Mouse (Mus musculus): ENCODE measurements around the gene Slc35c2. TPM values are rescaled to one million over a fixed set of nuclear protein-coding genes. Genes with fewer than 3 reads are reported as not detected.

Slc35c2 gene
- polyA plus RNA-seq, 1 experiment from 2014 or later, result 51.6 TPM

DNA sequence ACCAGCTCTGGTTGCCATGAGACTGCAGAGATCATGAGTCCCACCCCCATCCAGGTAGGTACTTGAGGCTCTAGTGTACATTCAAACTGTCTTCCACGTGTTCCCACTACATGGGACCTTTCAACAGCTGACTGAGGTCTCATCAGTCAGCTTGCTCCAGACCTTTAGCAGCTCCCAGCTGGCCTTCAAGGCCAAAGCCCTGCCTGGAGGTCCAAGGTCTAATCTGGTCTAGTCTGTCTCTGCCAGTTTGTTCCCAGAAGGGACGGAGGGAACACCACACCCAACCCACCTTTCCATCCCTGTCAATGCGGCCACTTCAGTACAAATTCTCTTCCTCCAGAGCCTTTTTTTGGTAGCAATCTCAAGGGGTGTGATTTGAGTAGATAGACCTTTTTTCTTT lies 4.0 kb downstream of the Slc35c2 start:
- no peak overlapping the region for H3K27ac ChIP-seq
- 89% methylated on average over 3 of the region's 3 CpGs for WGBS
- H3K36me3 ChIP-seq (ENCODE audit: insufficient read depth, low read length), result peaks cover 14% of the 10 kb centered on the region; the same call in 1 of the 2 replicates
- no peaks in the 10 kb centered on the region for H3K9me3 ChIP-seq (replicated peaks; ENCODE audit: low read length)
- ATAC-seq (replicated peaks; ENCODE audit: low FRiP score, low read depth) (no peak), DNase-seq (ENCODE audit: low spot score) (no peak)
- no peak overlapping the region for H3K4me3 ChIP-seq (replicated peaks; ENCODE audit: low read depth, low read length)
- peaks cover 11% of the 10 kb centered on the region for H3K4me1 ChIP-seq (replicated peaks; ENCODE audit: insufficient read depth, low read length)
- no peak overlapping the region for H3K9ac ChIP-seq (ENCODE audit: low read depth, low read length)
- no peak for TF ChIP-seq CTCF (IDR thresholded peaks at IDR 0.05; ENCODE audit: low read depth)
- no peaks in the 10 kb centered on the region for H3K27me3 ChIP-seq (ENCODE audit: insufficient read depth, low read length)
- no peak overlapping the region for H3K4me2 ChIP-seq (ENCODE audit: low read length)

DNA sequence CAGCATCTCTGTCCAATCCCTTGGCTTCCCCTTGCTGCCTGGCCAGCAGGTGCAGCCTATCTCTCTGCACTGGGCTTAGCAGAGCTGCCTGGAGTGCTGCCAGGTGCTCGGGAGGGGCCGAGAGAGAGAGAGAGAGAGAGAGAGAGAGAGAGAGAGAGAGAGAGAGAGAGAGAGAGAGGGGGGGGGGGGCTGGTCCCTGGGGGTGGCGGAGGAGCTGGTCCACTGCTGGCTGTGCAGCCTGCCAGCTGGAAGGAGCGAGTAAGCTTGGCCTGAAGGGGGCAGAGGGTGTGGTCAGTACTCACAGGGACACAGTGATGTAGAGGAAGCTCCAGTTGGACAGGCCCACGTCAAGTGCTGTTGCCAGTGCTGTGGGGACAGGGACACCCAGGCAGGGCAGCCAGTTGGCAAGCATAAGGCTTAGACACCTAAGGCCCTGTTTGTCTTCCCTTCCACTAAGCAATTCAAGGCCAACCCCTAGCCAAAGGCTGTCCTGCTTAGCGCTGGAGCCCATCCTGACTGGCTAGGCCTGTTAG lies 5.8 kb downstream of the Slc35c2 start:
- ATAC-seq (replicated peaks; ENCODE audit: low FRiP score, low read depth) (no peak), DNase-seq (ENCODE audit: low spot score) (no peak)
- Histone ChIP-seq H3K4me2 (ENCODE audit: low read length) (no peak overlapping the region), H3K4me1 (replicated peaks; ENCODE audit: insufficient read depth, low read length) (peaks cover 3% of the 10 kb centered on the region), H3K27me3 (ENCODE audit: insufficient read depth, low read length) (no peaks in the 10 kb centered on the region), H3K4me3 (replicated peaks; ENCODE audit: low read depth, low read length) (no peak overlapping the region), H3K9me3 (replicated peaks; ENCODE audit: low read length) (no peaks in the 10 kb centered on the region), H3K9ac (ENCODE audit: low read depth, low read length) (no peak overlapping the region), H3K27ac (no peak overlapping the region), H3K36me3 (ENCODE audit: insufficient read depth, low read length) (peaks cover 16% of the 10 kb centered on the region)
- no peak for TF ChIP-seq CTCF (IDR thresholded peaks at IDR 0.05; ENCODE audit: low read depth)
- WGBS, result 49% methylated on average over 6 of the region's 6 CpGs

GRCm38 (mm10) chr2:165279351-165279750 lies 8.3 kb downstream of the Slc35c2 start:
- no peak for DNase-seq (ENCODE audit: low spot score)
- ATAC-seq (replicated peaks; ENCODE audit: low FRiP score, low read depth), result no peak
- H3K4me1 ChIP-seq (replicated peaks; ENCODE audit: insufficient read depth, low read length), result no peaks in the 10 kb centered on the region
- TF ChIP-seq CTCF (IDR thresholded peaks at IDR 0.05; ENCODE audit: low read depth), result no peak
- H3K36me3 ChIP-seq (ENCODE audit: insufficient read depth, low read length), result peaks cover 18% of the 10 kb centered on the region
- no peak overlapping the region for H3K4me2 ChIP-seq (ENCODE audit: low read length)
- no peaks in the 10 kb centered on the region for H3K9me3 ChIP-seq (replicated peaks; ENCODE audit: low read length)
- H3K4me3 ChIP-seq (replicated peaks; ENCODE audit: low read depth, low read length), result no peak overlapping the region
- H3K27ac ChIP-seq, result no peak overlapping the region
- WGBS, result 71% methylated on average over 10 of the region's 10 CpGs
- H3K9ac ChIP-seq (ENCODE audit: low read depth, low read length), result no peak overlapping the region
- no peaks in the 10 kb centered on the region for H3K27me3 ChIP-seq (ENCODE audit: insufficient read depth, low read length)

DNA sequence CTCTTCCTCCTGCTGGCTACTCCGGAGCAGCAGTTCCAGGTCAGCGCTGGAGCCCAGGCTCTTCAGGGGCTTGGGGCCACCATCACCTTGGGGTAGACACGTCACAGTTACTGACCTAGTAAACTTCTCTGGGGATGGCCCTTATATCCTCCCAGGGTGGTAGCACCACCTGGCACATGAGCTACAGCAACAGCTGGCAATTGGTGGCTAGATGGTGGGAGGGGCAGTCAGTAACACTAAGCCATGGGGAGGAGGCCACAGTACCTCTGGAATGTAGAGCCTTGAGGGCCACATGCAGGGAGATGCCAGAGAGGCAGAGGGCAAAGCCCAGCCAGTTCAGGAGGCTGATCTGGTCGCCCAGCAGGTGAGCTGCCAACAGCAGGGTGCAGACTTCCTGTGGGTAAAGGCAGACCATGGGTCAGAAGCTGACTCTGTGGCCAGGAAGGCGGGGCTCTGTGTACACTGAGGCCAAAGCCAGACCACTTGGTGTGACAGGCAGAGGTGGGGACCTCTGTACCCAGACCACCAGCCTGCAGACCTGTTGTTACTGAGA lies 10.4 kb downstream of the Slc35c2 start:
- no peaks in the 10 kb centered on the region for H3K4me1 ChIP-seq (replicated peaks; ENCODE audit: insufficient read depth, low read length)
- ATAC-seq (replicated peaks; ENCODE audit: low FRiP score, low read depth), result no peak
- TF ChIP-seq CTCF (IDR thresholded peaks at IDR 0.05; ENCODE audit: low read depth), result no peak
- H3K27me3 ChIP-seq (ENCODE audit: insufficient read depth, low read length), result no peaks in the 10 kb centered on the region
- H3K9ac ChIP-seq (ENCODE audit: low read depth, low read length), result no peak overlapping the region
- no peak overlapping the region for H3K4me3 ChIP-seq (replicated peaks; ENCODE audit: low read depth, low read length)
- no peak overlapping the region for H3K27ac ChIP-seq
- WGBS, result 84% methylated on average over 5 of the region's 5 CpGs
- H3K9me3 ChIP-seq (replicated peaks; ENCODE audit: low read length), result no peaks in the 10 kb centered on the region
- H3K36me3 ChIP-seq (ENCODE audit: insufficient read depth, low read length), result peaks cover 13% of the 10 kb centered on the region
- no peak overlapping the region for H3K4me2 ChIP-seq (ENCODE audit: low read length)
- no peak for DNase-seq (ENCODE audit: low spot score)

DNA sequence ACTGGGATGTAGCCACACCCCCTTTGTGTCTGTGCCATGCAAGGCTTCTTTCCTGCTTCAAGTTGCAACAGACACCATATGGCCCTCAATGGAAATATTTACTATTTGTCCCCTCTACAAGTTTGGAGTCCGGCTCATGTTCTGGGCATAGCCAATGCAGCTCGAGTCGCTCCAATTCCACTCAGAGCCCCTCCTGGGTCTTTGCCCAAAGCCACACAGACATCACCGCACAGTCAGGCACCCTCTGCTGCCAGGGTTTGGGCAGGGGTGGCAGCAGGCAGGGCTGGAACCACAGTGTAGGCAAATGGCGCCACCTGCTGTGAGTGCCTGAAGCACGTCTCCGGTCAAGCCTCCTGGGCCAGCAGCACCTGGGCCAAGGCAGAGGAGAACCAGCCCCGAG lies 11.8 kb downstream of the Slc35c2 start:
- no peaks in the 10 kb centered on the region for H3K27me3 ChIP-seq (ENCODE audit: insufficient read depth, low read length)
- no peaks in the 10 kb centered on the region for H3K9me3 ChIP-seq (replicated peaks; ENCODE audit: low read length)
- no peak overlapping the region for H3K27ac ChIP-seq
- peak; percentile 80 for DNase-seq (ENCODE audit: low spot score)
- H3K4me3 ChIP-seq (replicated peaks; ENCODE audit: low read depth, low read length), result no peak overlapping the region
- ATAC-seq (replicated peaks; ENCODE audit: low FRiP score, low read depth), result peak; percentile 65
- H3K4me1 ChIP-seq (replicated peaks; ENCODE audit: insufficient read depth, low read length), result no peaks in the 10 kb centered on the region
- WGBS, result 15% methylated on average over 8 of the region's 8 CpGs
- peak; percentile 90 for TF ChIP-seq CTCF (IDR thresholded peaks at IDR 0.05; ENCODE audit: low read depth)
- no peak overlapping the region for H3K9ac ChIP-seq (ENCODE audit: low read depth, low read length)
- H3K36me3 ChIP-seq (ENCODE audit: insufficient read depth, low read length), result peaks cover 10% of the 10 kb centered on the region; the same call in 1 of the 2 replicates
- H3K4me2 ChIP-seq (ENCODE audit: low read length), result no peak overlapping the region

- Histone ChIP-seq H3K27ac (no peak overlapping the region), H3K4me2 (ENCODE audit: low read length) (no peak overlapping the region), H3K27me3 (ENCODE audit: insufficient read depth, low read length) (no peaks in the 10 kb centered on the region), H3K4me1 (replicated peaks; ENCODE audit: insufficient read depth, low read length) (no peaks in the 10 kb centered on the region), H3K36me3 (ENCODE audit: insufficient read depth, low read length) (peaks cover 7% of the 10 kb centered on the region; the same call in 1 of the 2 replicates), H3K9ac (ENCODE audit: low read depth, low read length) (no peak overlapping the region), H3K4me3 (replicated peaks; ENCODE audit: low read depth, low read length) (no peak overlapping the region), H3K9me3 (replicated peaks; ENCODE audit: low read length) (no peaks in the 10 kb centered on the region)
- 20% methylated on average over 8 of the region's 8 CpGs for WGBS
- DNase-seq (ENCODE audit: low spot score) (peak; percentile 29), ATAC-seq (replicated peaks; ENCODE audit: low FRiP score, low read depth) (peak; percentile 57; the same call in 1 of the 2 replicates)
- TF ChIP-seq CTCF (IDR thresholded peaks at IDR 0.05; ENCODE audit: low read depth), result no peak
Measured at GRCm38 (mm10) chr2:165275124-165275640, 12.5 kb downstream of the Slc35c2 start.
